Mouse (Mus musculus) ovary, postnatal 36 days (tissue): ENCODE results near the gene Flrt2.
"Not testable (repeated sequence)": the region's sequence is repeated elsewhere in the genome, so short reads cannot be mapped to it uniquely, and the experiment has no call there.

Experiments used
- DNase-seq: peaks from one replicate; pipeline ENCODE4 v3.0.0; 2022; ENCODE audit warnings: low spot score, mixed read lengths

Gene Flrt2

DNA sequence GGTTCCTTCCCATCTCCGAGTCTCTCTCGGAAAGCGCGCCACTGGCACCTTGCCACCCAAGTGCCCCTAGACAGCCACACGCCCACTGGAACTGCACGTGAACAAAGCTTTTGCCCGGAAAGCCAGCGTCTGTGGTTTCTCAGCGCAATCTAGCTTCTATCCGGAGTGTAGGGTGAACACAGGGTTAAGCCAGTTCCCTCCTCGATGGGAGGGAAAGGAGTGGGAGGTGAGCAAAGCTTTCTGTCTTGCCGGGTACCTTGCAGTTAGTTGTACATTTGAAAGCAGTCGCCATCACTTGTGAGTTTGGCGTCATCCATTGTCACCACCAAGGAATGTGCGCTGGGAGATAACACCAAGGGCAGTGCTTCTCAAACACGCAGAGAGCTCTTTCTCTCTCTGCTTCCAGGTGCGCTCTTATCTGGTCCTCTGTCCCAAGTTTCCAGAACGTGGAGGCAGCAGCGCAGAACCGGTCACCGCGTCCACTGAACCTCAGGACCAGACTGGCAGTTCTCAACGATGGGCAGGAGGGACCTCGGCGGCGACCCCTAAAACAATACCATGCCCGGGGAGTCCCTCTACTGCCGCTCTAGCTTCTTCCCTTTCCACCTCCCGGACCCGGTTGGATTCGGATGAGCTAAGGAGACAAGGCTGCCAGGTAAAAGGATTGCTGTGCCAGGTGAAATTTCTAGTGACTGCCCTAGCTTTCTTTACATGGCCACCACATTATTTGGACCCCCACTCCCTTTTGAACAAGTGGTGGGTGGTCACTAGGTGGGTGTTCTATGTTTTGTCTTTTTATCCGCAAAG, at the start of gene Flrt2:
Gene Flrt2 (plus strand): TSS at position 266 of the 807 bp plus-strand sequence.
- DNase-seq: peak; percentile 26

GRCm38 (mm10) chr12:95642226-95642625, 49.8 kb upstream of the Flrt2 start:
- no peak for DNase-seq

- DNase-seq: not testable (repeated sequence)
These were observed 44.8 kb upstream of the Flrt2 start for GRCm38 (mm10) chr12:95647179-95647578.

DNA sequence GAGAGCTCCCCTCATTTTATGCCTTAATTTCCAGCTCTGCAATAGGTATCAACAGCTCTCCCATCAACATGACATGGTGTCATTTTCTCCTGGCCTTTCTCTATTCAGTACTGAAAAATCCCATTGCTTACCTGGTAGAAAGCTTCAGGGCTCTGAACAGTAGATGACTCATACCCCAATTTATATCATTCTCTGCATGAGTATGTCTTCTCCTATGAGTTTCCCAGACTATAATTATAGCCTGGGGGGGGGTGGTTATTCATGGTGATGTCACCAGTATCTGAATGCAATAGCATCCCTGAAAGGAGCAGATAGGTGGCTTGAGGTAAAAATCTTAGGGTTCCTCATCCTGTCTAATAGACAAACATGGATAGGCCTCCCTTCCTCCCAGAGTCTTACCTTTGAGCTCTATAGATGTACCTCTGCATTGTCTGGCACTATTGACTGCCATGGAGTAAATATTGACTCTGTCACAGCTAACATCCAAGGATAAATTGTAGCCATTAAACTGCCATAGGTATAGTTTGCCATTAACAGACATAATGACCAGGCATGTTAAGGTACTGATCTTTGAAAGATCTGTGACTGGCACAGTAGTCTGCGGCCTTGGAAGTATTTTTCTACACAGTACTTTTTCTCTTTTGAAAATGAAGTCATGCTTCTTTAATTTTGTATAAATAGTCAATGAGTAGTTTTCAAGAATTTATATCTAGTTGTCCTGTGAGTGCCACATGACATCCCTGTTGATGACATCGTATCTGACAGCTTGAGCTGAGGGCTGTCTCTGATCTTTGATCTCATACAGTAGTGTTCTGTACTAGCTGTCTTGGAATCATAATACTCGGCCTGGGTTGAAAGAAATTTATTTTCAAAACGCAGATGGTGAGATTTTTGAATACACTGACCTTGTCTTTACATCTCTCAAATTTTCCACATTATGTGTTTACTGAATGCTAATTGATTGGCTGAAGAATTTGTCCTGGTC, 39.6 kb upstream of the Flrt2 start:
- DNase-seq: no peak

DNA sequence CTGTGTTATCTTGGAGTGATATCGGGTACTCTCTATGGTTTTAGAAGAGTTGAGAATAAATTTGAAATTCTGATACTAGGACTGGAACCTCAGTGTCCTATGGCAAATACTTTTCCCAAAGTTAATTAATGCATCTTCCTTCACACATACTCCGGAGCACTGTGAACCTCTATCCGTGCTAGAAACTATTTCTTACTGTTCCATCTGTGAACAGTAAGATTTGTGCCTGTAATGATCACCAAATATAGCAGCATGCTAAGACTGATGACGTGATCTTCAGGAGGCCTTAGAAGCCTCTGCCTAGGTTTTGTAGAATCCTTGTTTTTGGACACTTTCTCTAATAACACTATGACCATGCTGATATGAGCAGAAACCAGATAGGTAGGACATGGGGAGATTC, 35.4 kb upstream of the Flrt2 start:
- DNase-seq: no peak

- no peak for DNase-seq
These were observed 24.7 kb upstream of the Flrt2 start for GRCm38 (mm10) chr12:95667296-95667695.

DNA sequence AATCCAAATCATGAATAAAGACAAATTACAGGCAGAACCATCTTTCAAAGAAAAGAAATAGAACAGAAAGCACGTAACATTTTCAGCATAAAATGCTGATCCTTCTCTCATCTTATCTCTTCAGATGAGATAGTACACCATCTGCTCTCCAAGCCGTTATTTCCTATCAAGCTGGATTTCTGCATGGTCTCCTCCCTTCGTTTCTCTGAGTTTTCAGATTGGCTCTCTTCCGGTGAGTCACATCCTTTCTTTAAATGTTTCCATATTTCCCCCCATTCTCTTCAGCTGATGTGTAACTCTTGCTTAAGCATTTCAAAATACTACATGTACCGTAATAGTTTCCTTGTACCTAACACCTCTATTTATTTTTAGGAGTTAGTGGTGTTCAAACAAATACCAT, 16.3 kb upstream of the Flrt2 start:
- DNase-seq: no peak

DNA sequence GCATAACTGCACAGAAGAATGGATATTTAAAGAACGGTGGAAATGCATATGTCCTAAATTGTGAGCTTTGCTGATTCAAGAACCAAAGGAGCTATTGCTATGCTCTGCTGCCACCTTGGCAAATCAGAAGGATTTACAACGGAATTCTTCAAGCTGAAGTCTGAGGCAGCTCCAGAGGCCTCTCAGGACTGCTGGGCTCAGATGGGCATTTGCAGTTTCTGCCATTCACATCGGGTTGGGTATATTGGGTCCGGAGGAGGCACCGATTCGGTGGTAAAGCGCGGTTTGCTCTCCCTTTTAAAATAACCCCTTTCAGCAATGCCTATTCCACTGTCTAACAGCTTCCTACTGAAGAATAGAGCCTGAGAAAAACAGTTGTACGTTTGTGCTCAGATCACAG, 1.2 kb upstream of the Flrt2 start:
- peak; percentile 7 for DNase-seq

DNA sequence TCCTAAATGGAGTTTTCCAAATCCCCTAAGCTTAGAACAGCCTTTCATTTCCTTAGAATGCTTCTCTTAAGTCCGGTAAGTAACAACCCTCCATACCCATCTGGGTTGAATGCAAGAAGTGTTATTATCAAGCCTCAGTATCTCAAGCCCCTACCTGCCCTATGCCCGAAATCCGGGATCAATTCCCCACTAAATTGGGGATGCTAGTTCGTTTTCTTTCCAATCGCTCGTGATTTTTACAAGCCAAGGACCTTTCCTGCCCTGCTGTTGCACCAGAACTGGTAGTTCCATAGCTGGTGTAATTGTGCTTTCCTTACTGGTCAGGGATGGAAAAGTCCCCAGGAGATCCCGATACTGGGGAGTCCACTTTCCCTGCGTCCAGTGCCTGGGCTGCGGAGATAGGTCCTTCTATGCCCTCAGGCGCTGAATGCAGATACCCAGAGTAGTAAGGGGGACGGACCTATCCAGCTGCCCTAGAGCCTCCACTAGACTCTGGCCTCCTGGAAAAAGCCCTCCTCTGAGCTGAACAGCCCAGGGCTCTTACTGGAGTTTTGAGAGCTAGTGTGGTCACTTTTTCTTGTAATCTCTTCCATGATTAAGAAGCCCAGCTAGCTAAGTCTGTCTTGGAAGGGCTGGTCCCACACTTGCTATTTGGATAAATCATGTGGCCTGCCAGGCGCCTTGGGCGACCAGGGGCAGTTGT, 1.1 kb downstream of the Flrt2 start:
- DNase-seq: peak; percentile 6

DNA sequence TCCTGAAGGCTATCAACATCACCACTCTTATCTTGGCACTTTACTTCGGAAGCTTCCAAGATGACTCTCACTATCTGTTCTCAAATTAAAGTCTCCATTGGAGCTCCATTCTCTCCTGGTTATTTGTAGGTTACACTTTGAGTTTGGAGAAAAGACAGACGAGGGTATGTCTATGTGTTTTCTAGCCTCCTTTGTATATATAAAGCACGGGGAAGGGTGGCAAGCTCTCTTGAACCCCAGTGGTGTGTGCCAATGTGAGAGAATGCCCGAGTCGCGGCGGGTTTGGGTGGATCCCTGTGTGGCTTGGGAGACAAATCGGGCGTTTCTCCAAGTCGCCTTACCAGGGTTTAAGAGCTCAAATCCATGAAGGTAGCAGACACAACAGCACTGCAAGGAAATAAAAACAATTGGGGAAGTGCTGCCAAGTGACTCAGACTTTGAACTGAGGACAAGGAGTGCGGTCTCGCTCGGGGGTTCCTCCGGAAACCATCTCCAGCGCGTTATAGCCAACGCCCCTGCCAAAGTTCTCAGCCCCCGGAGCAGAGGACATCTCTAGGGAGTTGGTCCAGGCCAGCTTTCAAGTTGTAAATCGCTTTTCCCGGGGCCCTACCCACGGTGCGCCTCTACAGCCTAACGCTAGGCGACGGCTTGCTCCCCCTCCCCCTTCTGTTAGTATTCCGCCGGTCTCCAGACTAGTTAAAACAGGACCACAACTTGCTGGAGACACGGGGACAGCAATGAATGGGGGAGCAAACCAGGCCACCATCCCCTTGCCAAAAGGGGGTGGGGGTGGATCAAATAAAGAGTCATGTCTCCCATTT, 1.8 kb downstream of the Flrt2 start:
- DNase-seq: peak; percentile 41

GRCm38 (mm10) chr12:95694507-95694906, 2.5 kb downstream of the Flrt2 start:
- DNase-seq: no peak

- DNase-seq: peak; percentile 74
These were observed 3.2 kb downstream of the Flrt2 start for GRCm38 (mm10) chr12:95694991-95695833.

DNA sequence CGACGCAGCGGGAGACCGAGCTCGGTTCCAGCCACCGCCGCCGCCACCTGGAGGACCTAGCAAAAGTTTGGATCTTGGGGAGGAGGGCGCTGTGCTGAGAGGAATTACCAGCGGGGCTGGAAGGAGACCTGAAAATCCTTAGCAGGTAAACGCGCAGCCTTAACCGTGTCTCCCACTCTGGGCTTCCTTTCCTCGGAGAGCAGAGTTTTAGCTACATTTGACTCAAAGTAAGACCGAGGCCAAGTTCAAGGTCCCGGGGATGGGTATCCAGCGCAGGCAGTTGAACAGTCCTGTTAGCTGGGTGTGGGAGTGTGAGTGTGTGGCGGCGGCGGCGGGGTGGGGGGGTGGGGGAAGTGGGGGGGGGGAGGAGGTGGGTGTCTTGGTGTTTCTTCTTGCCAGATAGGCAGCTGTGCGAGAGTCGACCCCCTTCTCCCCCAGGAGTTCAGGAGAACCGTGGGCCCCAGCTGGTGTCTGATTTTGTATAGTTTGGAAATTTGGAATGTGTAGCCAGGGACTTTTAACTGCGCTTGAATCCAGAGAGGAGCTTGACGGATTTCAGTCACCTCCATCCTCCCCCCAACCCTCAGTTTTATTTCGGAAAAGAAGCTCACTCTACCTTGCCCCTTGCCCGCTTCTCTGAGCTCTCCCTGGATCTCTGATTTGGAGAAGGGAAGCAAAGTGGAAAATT, 4.0 kb downstream of the Flrt2 start:
- no peak for DNase-seq

- DNase-seq: peak; percentile 3
These were observed 4.5 kb downstream of the Flrt2 start for GRCm38 (mm10) chr12:95696522-95697025.

DNA sequence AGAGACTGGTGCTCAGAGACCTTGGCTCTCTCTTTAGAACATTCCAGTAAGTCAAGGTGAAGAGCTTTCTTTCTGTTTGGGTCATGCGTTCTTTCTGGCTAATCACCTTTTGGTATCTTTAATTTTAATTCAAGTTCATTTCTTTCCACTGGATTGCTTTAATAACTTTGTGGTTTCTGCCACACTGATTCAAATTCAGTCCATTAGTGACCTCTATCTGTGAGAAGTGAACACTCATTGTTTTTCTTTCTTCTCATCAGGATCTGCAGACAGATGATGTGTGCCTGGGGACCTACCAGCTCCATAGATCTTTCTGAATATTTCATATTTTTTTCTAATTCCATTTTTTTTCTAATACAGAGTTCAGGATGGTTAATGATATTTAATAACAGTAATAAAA, 6.5 kb downstream of the Flrt2 start:
- no peak for DNase-seq

DNA sequence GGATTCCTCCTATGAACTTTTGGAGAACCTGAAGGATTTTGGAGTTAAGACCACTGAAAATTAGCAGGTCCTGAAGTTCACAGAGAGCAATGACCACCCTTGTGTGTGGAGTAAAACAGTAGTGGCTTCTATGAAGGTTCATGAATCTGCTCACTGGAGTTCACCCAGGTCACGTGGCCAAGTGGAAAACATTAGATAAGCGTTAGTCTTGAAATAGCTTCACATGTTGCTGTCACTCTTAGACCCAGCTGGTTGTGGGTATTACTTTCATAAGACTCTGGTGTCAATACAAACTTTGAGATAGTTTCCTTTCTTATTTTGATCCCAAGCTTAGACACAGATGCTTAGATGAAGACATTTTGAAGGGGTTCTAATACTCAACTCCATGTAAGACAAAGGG, 8.7 kb downstream of the Flrt2 start:
- no peak for DNase-seq

DNA sequence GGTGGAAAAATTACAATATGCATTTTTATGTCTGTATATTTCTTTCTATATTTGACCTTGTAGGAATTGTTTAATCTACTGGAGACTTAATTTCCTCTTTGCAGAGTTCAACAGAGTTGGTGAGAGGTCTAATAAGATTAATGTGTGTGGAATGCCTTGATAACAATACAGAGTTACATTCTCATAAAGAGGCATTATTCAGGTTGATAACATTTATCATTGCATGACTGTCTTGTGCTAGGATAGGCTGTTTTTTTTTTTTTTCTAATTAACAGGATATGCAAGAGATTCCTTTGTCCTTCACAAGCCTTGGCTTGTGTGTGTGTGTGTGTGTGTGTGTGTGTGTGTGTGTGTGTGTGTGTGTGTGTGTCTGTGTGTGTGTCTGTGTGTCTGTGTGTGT, 9.6 kb downstream of the Flrt2 start:
- DNase-seq: no peak

DNA sequence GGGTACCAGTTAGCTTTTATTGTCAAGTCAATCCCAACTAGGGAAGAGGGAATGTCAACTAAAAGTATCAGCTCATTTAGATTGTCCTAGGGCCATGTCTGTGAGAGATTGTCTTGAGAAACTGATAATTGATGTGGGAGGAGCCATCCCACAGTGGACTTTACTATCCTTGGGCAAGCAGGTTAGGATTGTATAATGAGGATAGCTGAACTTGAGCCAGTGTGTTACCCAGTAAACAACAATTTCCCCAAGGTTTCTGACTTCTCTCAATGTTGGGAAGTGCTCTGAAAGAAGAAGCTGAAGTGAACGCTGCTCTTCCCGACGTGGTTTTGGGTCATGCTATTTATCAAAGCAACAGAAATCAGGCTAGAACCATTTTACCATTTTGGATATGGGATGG, 13.0 kb downstream of the Flrt2 start:
- no peak for DNase-seq

- no peak for DNase-seq
These were observed 31.2 kb downstream of the Flrt2 start for GRCm38 (mm10) chr12:95723265-95723664.

- no peak for DNase-seq
These were observed 42.0 kb downstream of the Flrt2 start for GRCm38 (mm10) chr12:95734075-95734474.
